Mouse (Mus musculus) CD4-positive helper T cell, adult 2 months (primary cell): Measurements from ENCODE around the gene Cyb5r1.
A peak's percentile ranks its signal among the peaks of the same experiment; 100 is the strongest.
"Not testable (repeated sequence)": the region's sequence is repeated elsewhere in the genome, so short reads cannot be mapped to it uniquely, and the experiment has no call there.

Source experiments
- DNase-seq: peaks from one replicate; pipeline ENCODE4 v3.0.0-alpha.2; 2012; ENCODE audit warnings: low read depth, missing footprints, low spot score

Cyb5r1 gene

GRCm38 (mm10) chr1:134414501-134415167, 9.3 kb downstream of the Cyb5r1 start:
- DNase-seq, result no peak

- peak; percentile 94 for DNase-seq
Measured at GRCm38 (mm10) chr1:134415168-134415831, 9.9 kb downstream of the Cyb5r1 start, which contains the start of gene Adipor1. TSS of gene Adipor1 (plus strand) at chr1:134415378.

- no peak for DNase-seq
Measured at GRCm38 (mm10) chr1:134418414-134418975, 13.1 kb downstream of the Cyb5r1 start.

- DNase-seq, result no peak
Measured at GRCm38 (mm10) chr1:134419176-134419575, 13.8 kb downstream of the Cyb5r1 start.

- no peak for DNase-seq
Measured at GRCm38 (mm10) chr1:134419751-134420458, 14.5 kb downstream of the Cyb5r1 start.

- no peak for DNase-seq
Measured at GRCm38 (mm10) chr1:134423911-134424310, 18.6 kb downstream of the Cyb5r1 start.

- no peak for DNase-seq
Measured at GRCm38 (mm10) chr1:134426289-134426688, 20.9 kb downstream of the Cyb5r1 start.

GRCm38 (mm10) chr1:134433002-134433401, 27.6 kb downstream of the Cyb5r1 start:
- no peak for DNase-seq

GRCm38 (mm10) chr1:134433473-134433872, 28.1 kb downstream of the Cyb5r1 start:
- DNase-seq, result no peak

GRCm38 (mm10) chr1:134435414-134435813, 30.1 kb downstream of the Cyb5r1 start:
- DNase-seq, result peak; percentile 50

GRCm38 (mm10) chr1:134440437-134440836, 35.1 kb downstream of the Cyb5r1 start:
- no peak for DNase-seq

- DNase-seq, result not testable (repeated sequence)
Measured at GRCm38 (mm10) chr1:134441737-134442136, 36.4 kb downstream of the Cyb5r1 start.

GRCm38 (mm10) chr1:134442394-134442793, 37.0 kb downstream of the Cyb5r1 start:
- DNase-seq, result no peak

GRCm38 (mm10) chr1:134443288-134443687, 37.9 kb downstream of the Cyb5r1 start:
- not testable (repeated sequence) for DNase-seq

- no peak for DNase-seq
Measured at GRCm38 (mm10) chr1:134445418-134445817, 40.1 kb downstream of the Cyb5r1 start.

GRCm38 (mm10) chr1:134448537-134448936, 43.2 kb downstream of the Cyb5r1 start:
- not testable (repeated sequence) for DNase-seq

GRCm38 (mm10) chr1:134450201-134450600, 44.8 kb downstream of the Cyb5r1 start:
- no peak for DNase-seq

- peak; percentile 65 for DNase-seq
Measured at GRCm38 (mm10) chr1:134450986-134451385, 45.6 kb downstream of the Cyb5r1 start.

GRCm38 (mm10) chr1:134454904-134455824, 49.8 kb downstream of the Cyb5r1 start, which contains the start of gene Klhl12:
TSS of gene Klhl12 (plus strand) at chr1:134455531.
- peak; percentile 97 for DNase-seq

- DNase-seq, result no peak
Measured at GRCm38 (mm10) chr1:134456060-134456459, 50.7 kb downstream of the Cyb5r1 start.
